Mouse (Mus musculus): Measurements from ENCODE around the gene Fbll1. TPM values are rescaled to one million over a fixed set of nuclear protein-coding genes. Genes with fewer than 3 reads are reported as not detected.
A peak's percentile ranks its signal among the peaks of the same experiment; 100 is the strongest.

Fbll1 gene
- polyA plus RNA-seq, 1 experiment from 2014 or later = 4.8 TPM

DNA sequence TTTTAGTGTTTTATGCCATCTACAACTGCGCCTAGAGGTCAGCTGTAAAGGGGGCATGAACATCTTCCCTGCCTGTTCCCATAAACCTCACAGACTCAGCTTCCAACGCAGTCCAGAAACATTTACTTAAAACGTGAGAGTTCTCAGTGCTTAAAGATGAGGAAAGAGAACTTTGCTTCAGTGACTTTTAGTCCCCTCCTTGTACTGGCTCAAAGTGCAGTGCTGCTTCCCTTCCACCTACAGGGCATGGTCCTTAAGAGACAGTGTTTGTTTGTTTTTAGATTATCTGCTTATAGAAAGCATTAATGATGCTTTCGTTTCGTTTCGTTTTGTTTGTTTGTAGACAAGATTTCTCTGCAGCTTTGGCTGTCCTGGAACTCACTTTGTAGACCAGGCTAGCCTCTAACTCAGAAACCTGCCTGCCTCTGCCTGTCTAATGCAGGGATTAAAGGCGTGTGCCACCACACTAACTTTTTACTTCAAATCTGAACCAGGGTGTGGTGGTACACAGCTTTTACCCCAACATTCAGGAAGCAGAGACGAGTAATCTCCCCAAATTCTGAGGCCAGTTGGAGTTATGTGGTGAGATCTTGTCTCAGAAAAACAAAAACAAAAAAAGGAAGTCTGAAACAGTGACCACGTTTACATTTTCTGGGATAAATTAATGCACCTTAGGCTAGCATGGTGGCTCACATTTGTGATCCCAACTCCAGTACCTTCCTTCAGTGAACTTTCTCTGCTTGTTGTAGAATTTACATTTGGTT is 27.8 kb downstream of the Fbll1 start:
- peak overlapping the region; percentile 92 for H3K9ac ChIP-seq (ENCODE audit: low read depth, low read length)
- no peak for ATAC-seq
- H3K4me3 ChIP-seq (ENCODE audit: low read length) = peak overlapping the region; percentile 85
- H3K27ac ChIP-seq (ENCODE audit: low read depth, low read length) = no peak overlapping the region
- peak overlapping the region; percentile 69 for H3K4me2 ChIP-seq (ENCODE audit: low read length)
- H3K9me3 ChIP-seq (ENCODE audit: control insufficient read depth, low read length) = no peaks in the 10 kb centered on the region
- no peaks in the 10 kb centered on the region for H3K36me3 ChIP-seq (ENCODE audit: control insufficient read depth, insufficient read depth, low read length)
- WGBS = 68% methylated on average over 9 of the region's 9 CpGs
- H3K27me3 ChIP-seq (replicated peaks; ENCODE audit: control insufficient read depth, insufficient read depth, low read length) = no peaks in the 10 kb centered on the region
- peaks cover 14% of the 10 kb centered on the region for H3K4me1 ChIP-seq (ENCODE audit: control insufficient read depth, insufficient read depth, low read depth, low read length)

DNA sequence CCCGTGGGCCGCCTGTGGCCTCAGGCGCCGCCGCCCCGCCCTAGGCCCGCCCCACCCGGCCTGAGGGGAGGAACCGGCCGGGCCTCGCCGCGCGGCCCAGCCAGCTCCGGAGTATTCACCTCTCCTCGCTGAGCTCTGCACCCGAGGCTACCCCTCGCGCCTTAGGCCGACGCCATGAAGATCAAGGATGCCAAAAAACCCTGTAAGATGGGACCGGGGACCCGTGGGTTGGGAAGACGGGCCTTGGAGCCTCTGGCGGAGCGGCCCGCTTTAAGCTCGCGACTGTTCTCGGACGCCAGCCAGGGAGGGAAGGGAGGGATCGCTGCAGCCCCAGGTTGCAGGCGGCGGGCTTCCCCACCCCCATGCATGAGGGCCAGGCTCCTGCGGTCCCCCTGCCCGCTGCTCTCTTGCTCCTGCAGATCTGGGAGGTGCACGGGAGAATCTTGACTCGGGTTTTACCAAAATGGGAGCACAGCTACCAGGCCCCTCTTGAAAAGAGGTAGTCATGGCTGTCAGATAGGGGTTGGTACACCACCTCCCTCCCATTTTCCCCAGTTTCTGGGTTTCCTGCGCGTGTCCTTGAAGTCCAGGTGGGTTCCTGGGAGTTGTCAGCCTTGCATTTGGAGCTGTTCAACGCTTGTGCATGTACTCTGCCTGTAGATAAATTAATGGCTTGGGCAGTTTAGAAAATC is 28.8 kb downstream of the Fbll1 start:
- 1% methylated on average over 23 of the region's 41 CpGs for WGBS

DNA sequence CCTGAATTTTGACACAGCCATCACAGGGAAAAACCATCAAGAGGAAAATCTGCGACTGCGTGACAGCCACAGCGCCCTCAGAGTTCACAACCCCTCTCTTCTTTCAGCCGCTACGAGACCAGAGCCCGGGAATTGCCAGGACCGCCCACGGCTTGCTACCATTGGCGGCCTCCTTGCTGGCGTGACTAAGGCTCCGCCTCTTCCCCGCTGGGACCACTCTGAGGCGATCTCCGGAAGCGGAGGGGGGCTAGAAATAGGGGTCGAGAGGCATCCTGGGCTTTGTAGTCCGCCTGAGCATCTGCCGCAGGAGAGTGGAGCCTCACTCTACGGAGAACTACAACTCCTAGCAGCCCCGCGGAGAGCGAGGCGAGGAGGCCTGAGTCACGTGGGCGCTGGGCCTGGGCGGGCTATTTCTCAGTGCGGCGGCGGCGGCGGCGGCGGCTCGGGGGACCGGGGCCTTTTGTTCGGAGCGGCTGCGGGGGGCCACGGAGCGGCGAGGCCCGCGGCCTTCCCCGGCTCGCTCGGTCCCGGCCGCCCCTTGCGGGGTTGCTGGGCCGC is 29.4 kb downstream of the Fbll1 start, which contains the start of gene Pank3:
Gene Pank3 (plus strand): TSS at position 297 of the 558 bp plus-strand sequence.
- Histone ChIP-seq H3K4me1 (ENCODE audit: control insufficient read depth, insufficient read depth, low read depth, low read length) (peaks cover 14% of the 10 kb centered on the region), H3K36me3 (ENCODE audit: control insufficient read depth, insufficient read depth, low read length) (no peaks in the 10 kb centered on the region), H3K9ac (ENCODE audit: low read depth, low read length) (peak within 1 kb of the TSS; percentile 92), H3K9me3 (ENCODE audit: control insufficient read depth, low read length) (no peaks in the 10 kb centered on the region), H3K27ac (ENCODE audit: low read depth, low read length) (peak within 1 kb of the TSS; percentile 96), H3K4me2 (ENCODE audit: low read length) (peak within 1 kb of the TSS; percentile 69), H3K27me3 (replicated peaks; ENCODE audit: control insufficient read depth, insufficient read depth, low read length) (no peaks in the 10 kb centered on the region), H3K4me3 (ENCODE audit: low read length) (peak within 1 kb of the TSS; percentile 85)
- under 1% methylated on average over 43 of the region's 50 CpGs for WGBS
- peak; percentile 100 for ATAC-seq

More for the DNA sequence above, 28.8 kb downstream of the Fbll1 start:
- Histone ChIP-seq H3K27ac (ENCODE audit: low read depth, low read length) (peak overlapping the region; percentile 96), H3K27me3 (replicated peaks; ENCODE audit: control insufficient read depth, insufficient read depth, low read length) (no peaks in the 10 kb centered on the region), H3K9me3 (ENCODE audit: control insufficient read depth, low read length) (no peaks in the 10 kb centered on the region), H3K9ac (ENCODE audit: low read depth, low read length) (peak overlapping the region; percentile 92), H3K36me3 (ENCODE audit: control insufficient read depth, insufficient read depth, low read length) (no peaks in the 10 kb centered on the region), H3K4me3 (ENCODE audit: low read length) (peak overlapping the region; percentile 85), H3K4me1 (ENCODE audit: control insufficient read depth, insufficient read depth, low read depth, low read length) (peaks cover 14% of the 10 kb centered on the region), H3K4me2 (ENCODE audit: low read length) (peak overlapping the region; percentile 69)
- peak; percentile 87 for ATAC-seq

DNA sequence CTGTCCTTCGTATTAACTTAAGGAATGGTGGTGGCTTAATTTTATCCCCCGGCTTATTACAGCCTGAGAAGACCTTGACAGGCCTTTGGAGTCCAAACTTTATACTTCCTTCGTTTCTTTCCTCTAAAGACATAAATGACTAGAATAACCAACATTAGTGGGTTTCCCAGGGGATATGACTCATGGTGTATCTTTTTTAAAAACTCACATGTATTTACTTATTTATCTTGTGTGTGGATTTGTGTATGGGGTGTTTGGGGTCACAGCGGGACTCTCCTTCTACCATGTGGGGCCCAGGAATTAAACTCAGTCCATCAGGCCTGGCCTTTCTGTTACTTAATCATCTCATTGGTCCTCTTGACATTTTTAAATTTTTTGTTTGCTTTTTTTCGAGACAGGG is 31.8 kb downstream of the Fbll1 start:
- peaks cover 11% of the 10 kb centered on the region for H3K4me1 ChIP-seq (ENCODE audit: control insufficient read depth, insufficient read depth, low read depth, low read length)
- no peaks in the 10 kb centered on the region for H3K9me3 ChIP-seq (ENCODE audit: control insufficient read depth, low read length)
- 90% methylated on average over 5 of the region's 5 CpGs for WGBS
- no peak overlapping the region for H3K9ac ChIP-seq (ENCODE audit: low read depth, low read length)
- H3K27ac ChIP-seq (ENCODE audit: low read depth, low read length) = no peak overlapping the region
- H3K4me2 ChIP-seq (ENCODE audit: low read length) = no peak overlapping the region
- no peak for ATAC-seq
- H3K27me3 ChIP-seq (replicated peaks; ENCODE audit: control insufficient read depth, insufficient read depth, low read length) = no peaks in the 10 kb centered on the region
- no peak overlapping the region for H3K4me3 ChIP-seq (ENCODE audit: low read length)
- no peaks in the 10 kb centered on the region for H3K36me3 ChIP-seq (ENCODE audit: control insufficient read depth, insufficient read depth, low read length)

DNA sequence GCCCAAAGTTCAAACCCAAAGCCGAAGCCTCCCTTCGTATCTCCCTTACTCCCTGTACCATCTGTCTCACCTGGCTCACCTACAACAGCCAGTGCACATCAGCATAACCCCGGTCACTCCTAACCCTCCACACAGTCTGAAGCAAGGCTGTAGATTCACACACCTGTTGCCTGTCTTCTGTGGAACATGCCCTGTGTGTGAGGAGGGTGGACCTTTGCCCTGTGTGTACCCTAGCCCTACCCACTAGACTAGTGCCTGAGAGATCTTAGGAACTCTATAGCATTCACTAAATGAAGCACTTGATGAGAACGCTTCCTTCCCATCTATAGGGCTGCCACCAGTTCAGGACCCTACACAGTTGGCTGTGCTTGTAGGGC is 38.1 kb downstream of the Fbll1 start:
- Histone ChIP-seq H3K27me3 (replicated peaks; ENCODE audit: control insufficient read depth, insufficient read depth, low read length) (no peaks in the 10 kb centered on the region), H3K36me3 (ENCODE audit: control insufficient read depth, insufficient read depth, low read length) (no peaks in the 10 kb centered on the region), H3K4me2 (ENCODE audit: low read length) (no peak overlapping the region), H3K27ac (ENCODE audit: low read depth, low read length) (no peak overlapping the region), H3K4me1 (ENCODE audit: control insufficient read depth, insufficient read depth, low read depth, low read length) (no peaks in the 10 kb centered on the region), H3K9ac (ENCODE audit: low read depth, low read length) (no peak overlapping the region), H3K9me3 (ENCODE audit: control insufficient read depth, low read length) (no peaks in the 10 kb centered on the region), H3K4me3 (ENCODE audit: low read length) (no peak overlapping the region)
- ATAC-seq = no peak
- WGBS = 99% methylated on average over 4 of the region's 4 CpGs

DNA sequence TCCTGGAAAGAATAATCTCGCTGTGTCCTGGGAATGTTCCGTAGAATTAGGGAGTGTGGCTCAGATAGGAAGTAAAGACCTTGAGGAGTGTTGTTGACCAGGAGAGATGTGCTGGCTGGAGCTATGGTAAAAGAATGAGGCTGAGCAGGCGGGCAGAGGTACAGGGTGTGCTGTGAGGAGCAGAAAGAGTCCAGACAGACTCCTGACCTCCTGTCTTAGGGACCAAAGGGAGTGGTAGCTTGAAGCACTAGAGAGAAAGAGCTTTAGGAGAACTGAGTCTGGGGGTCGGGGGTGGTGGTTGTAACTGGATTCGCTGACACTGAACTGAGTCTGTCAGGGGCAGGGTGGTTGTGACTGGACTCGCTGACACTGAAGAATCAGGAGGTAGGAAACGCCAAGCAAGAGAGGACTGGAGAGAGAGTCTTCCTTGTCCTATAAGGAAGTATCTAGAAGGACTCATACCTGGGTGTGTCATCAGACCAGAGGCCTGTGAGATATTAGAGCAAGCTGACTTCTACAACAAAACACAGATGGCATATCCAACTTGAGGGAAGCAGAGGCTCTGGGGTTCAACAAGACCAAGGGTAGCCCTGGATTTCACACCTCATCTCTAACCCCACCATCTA is 38.6 kb downstream of the Fbll1 start:
- 91% methylated on average over 7 of the region's 7 CpGs for WGBS
- Histone ChIP-seq H3K27ac (ENCODE audit: low read depth, low read length) (no peak overlapping the region), H3K4me3 (ENCODE audit: low read length) (no peak overlapping the region), H3K9me3 (ENCODE audit: control insufficient read depth, low read length) (no peaks in the 10 kb centered on the region), H3K27me3 (replicated peaks; ENCODE audit: control insufficient read depth, insufficient read depth, low read length) (no peaks in the 10 kb centered on the region), H3K4me2 (ENCODE audit: low read length) (no peak overlapping the region), H3K9ac (ENCODE audit: low read depth, low read length) (no peak overlapping the region), H3K4me1 (ENCODE audit: control insufficient read depth, insufficient read depth, low read depth, low read length) (no peaks in the 10 kb centered on the region), H3K36me3 (ENCODE audit: control insufficient read depth, insufficient read depth, low read length) (no peaks in the 10 kb centered on the region)
- ATAC-seq = no peak

DNA sequence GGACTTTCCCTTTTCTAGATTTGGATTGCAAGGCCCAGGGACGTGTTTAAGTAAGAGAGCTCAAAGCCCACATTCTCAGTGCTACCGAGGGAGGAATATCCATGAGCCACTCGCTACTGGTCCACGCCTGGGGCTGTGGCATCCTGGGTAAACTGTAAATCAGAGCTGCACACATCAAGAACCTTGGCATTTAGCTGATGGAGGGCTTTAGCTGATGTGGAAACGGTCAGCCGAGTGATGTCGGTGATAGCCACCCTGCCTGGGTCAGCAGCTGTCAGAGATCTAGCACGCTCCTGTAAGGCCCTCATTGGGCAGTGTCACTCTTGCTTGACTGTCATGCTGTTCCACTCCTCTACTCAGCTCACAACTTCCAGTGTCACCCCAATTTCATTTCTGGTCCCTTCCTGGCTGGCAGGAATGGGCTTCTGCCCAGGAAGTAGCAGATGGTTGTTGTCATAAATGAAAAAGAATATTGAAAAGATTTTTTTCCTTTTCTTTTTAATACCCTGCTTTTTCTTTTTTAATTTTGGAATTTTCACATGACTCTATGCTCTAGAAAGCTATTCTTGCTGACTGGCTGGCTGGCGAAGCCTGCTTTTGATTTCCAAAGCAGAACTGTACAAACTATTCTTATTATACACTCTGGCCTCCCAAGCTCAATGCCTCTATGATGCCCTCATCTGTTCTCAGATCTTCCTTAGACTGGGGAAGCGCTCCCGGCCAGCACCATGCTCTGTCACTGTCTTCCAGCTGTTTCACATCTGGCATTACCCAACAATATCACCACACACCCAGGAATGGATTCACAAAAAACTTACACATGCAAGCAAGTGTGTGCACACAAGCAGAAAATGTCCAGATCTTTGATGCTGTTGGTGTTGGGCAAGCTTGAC is 42.0 kb downstream of the Fbll1 start:
- no peak overlapping the region for H3K9ac ChIP-seq (ENCODE audit: low read depth, low read length)
- H3K36me3 ChIP-seq (ENCODE audit: control insufficient read depth, insufficient read depth, low read length) = no peaks in the 10 kb centered on the region
- H3K4me1 ChIP-seq (ENCODE audit: control insufficient read depth, insufficient read depth, low read depth, low read length) = no peaks in the 10 kb centered on the region
- H3K4me3 ChIP-seq (ENCODE audit: low read length) = no peak overlapping the region
- WGBS = 83% methylated on average over 11 of the region's 11 CpGs
- no peak overlapping the region for H3K4me2 ChIP-seq (ENCODE audit: low read length)
- no peaks in the 10 kb centered on the region for H3K9me3 ChIP-seq (ENCODE audit: control insufficient read depth, low read length)
- no peak for ATAC-seq
- no peak overlapping the region for H3K27ac ChIP-seq (ENCODE audit: low read depth, low read length)
- H3K27me3 ChIP-seq (replicated peaks; ENCODE audit: control insufficient read depth, insufficient read depth, low read length) = no peaks in the 10 kb centered on the region

DNA sequence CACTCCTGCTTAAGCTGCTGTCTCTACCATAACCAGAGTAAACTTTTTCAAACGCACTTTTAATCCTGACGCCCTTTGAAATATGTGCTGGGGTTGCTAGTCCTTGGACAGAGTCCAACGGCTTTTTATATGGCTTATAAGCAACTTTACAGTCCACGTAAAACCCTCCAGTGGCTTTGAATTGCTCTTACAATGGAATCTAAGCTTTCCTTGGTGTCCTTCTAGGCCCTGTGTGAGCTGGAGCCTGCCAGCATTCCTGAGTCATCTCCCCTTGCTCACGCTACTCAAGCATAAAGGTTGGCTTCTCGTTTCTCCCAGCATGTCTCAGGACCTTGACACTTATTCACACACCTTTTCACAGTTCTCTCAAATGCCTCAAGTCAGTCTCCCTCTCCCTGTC is 43.1 kb downstream of the Fbll1 start:
- Histone ChIP-seq H3K36me3 (ENCODE audit: control insufficient read depth, insufficient read depth, low read length) (no peaks in the 10 kb centered on the region), H3K27ac (ENCODE audit: low read depth, low read length) (no peak overlapping the region), H3K27me3 (replicated peaks; ENCODE audit: control insufficient read depth, insufficient read depth, low read length) (no peaks in the 10 kb centered on the region), H3K4me2 (ENCODE audit: low read length) (no peak overlapping the region), H3K9me3 (ENCODE audit: control insufficient read depth, low read length) (no peaks in the 10 kb centered on the region), H3K4me1 (ENCODE audit: control insufficient read depth, insufficient read depth, low read depth, low read length) (no peaks in the 10 kb centered on the region), H3K9ac (ENCODE audit: low read depth, low read length) (no peak overlapping the region), H3K4me3 (ENCODE audit: low read length) (no peak overlapping the region)
- 53% methylated on average over 6 of the region's 6 CpGs for WGBS
- no peak for ATAC-seq
